Mouse (Mus musculus) MEL (cell line): ENCODE data around the gene Crlf2. TPM values are rescaled to one million over a fixed set of nuclear protein-coding genes. Genes with fewer than 3 reads are reported as not detected.

Experiments used
- DNase-seq: peaks from one replicate; pipeline ENCODE4 v3.0.0; 2011; ENCODE audit warnings: low read depth, low spot score
- H3K27ac ChIP-seq: 2 replicates; pipeline ENCODE4 v1.5.1; 2012; ENCODE audit warnings: low read depth, mild to moderate bottlenecking, control low read depth, low read length, moderate library complexity; ENCODE audit not compliant: control insufficient read depth
- H3K27me3 ChIP-seq, 2 experiments: fragments of 150-350 bp in 1 of 2; sonication (generic) in 1 of 2; 2 replicates each; pipeline ENCODE4 v1.6.1; 2012; ENCODE audit warnings: low read length in 2 of 2, mild to moderate bottlenecking in 2 of 2, improper control_type of control experiment in 1 of 2, moderate library complexity in 1 of 2; ENCODE audit not compliant: insufficient read depth in 2 of 2, control insufficient read depth in 1 of 2
- H3K36me3 ChIP-seq, 2 experiments: 2 replicates each; pipeline ENCODE4 v1.6.1; 2012 to 2014; ENCODE audit warnings: low read length in 2 of 2, improper control_type of control experiment in 1 of 2, inconsistent platforms in 1 of 2, mild to moderate bottlenecking in 1 of 2; ENCODE audit not compliant: insufficient read depth in 2 of 2, control insufficient read depth in 1 of 2
- H3K4me1 ChIP-seq, 2 experiments: fragments of 150-350 bp in 1 of 2; sonication (generic) in 1 of 2; 2 replicates each; pipeline ENCODE4 v1.6.1; 2012; ENCODE audit warnings: low read length in 2 of 2, improper control_type of control experiment in 1 of 2, mild to moderate bottlenecking in 1 of 2; ENCODE audit not compliant: insufficient read depth in 2 of 2, control insufficient read depth in 1 of 2
- H3K4me3 ChIP-seq, 2 experiments: fragments of 150-350 bp in 1 of 2; sonication (generic) in 1 of 2; 2 replicates each; pipeline ENCODE4 v1.5.1; 2012; ENCODE audit warnings: low read depth in 2 of 2, low read length in 2 of 2, mild to moderate bottlenecking in 2 of 2, moderate library complexity in 2 of 2, control low read depth in 1 of 2, improper control_type of control experiment in 1 of 2; ENCODE audit not compliant: control insufficient read depth in 1 of 2, insufficient read depth in 1 of 2
- H3K79me2 ChIP-seq: 2 replicates; pipeline ENCODE4 v1.6.1; 2012; ENCODE audit warnings: mild to moderate bottlenecking, low read length, moderate library complexity; ENCODE audit not compliant: control insufficient read depth, poor library complexity, insufficient read depth
- H3K9ac ChIP-seq: 2 replicates; pipeline ENCODE4 v1.6.1; 2012; ENCODE audit warnings: low read depth, mild to moderate bottlenecking, control low read depth, low read length, moderate library complexity; ENCODE audit not compliant: control insufficient read depth, poor library complexity, severe bottlenecking
- H3K9me3 ChIP-seq: fragments of 150-350 bp; sonication (generic); replicated peaks from 2 replicates; pipeline ENCODE4 v1.6.1; 2012; ENCODE audit warnings: mild to moderate bottlenecking, low read length, improper control_type of control experiment, moderate library complexity; ENCODE audit not compliant: insufficient read depth
- CHD1 ChIP-seq: IDR thresholded peaks from 2 replicates; pipeline ENCODE4 v1.6.1; 2012; ENCODE audit warnings: low read depth, mild to moderate bottlenecking, inconsistent platforms, low read length, improper control_type of control experiment
- CHD2 ChIP-seq: IDR thresholded peaks from 2 replicates; pipeline ENCODE4 v1.6.1; 2011; ENCODE audit warnings: low read length, improper control_type of control experiment
- CTCF ChIP-seq, 3 experiments: IDR thresholded peaks in 2 of 3; conservative IDR thresholded peaks in 1 of 3; 2 replicates each; pipeline ENCODE4 v1.5.1; 2011 to 2012; ENCODE audit warnings: low read length in 3 of 3, low read depth in 2 of 3, mild to moderate bottlenecking in 2 of 3, improper control_type of control experiment in 1 of 3, inconsistent platforms in 1 of 3, mixed read lengths in 1 of 3, moderate library complexity in 1 of 3; ENCODE audit not compliant: control insufficient read depth in 1 of 3, insufficient read depth in 1 of 3, poor library complexity in 1 of 3, severe bottlenecking in 1 of 3
- ELF1 ChIP-seq: IDR thresholded peaks from 2 replicates; pipeline ENCODE4 v1.6.1; 2014; ENCODE audit warnings: low read depth, mild to moderate bottlenecking, inconsistent platforms, low read length, improper control_type of control experiment, moderate library complexity
- EP300 ChIP-seq, 2 experiments: IDR thresholded peaks; 2 replicates each; pipeline ENCODE4 v1.6.1; 2011; ENCODE audit warnings: improper control_type of control experiment in 2 of 2, low read length in 2 of 2, low read depth in 1 of 2, mild to moderate bottlenecking in 1 of 2
- GABPA ChIP-seq: IDR thresholded peaks from 2 replicates; pipeline ENCODE4 v1.6.1; 2012; ENCODE audit warnings: low read depth, mild to moderate bottlenecking, inconsistent platforms, low read length, improper control_type of control experiment, moderate library complexity
- GATA1 ChIP-seq: IDR thresholded peaks from 2 replicates; pipeline ENCODE4 v1.6.1; 2011; ENCODE audit warnings: low read depth, low read length, improper control_type of control experiment
- JUND ChIP-seq: IDR thresholded peaks from 2 replicates; pipeline ENCODE4 v1.6.1; 2011; ENCODE audit warnings: low read depth, mild to moderate bottlenecking, improper control_type of control experiment, low read length
- KAT2A ChIP-seq: conservative IDR thresholded peaks from 2 replicates; pipeline ENCODE4 v1.6.1; 2012; ENCODE audit warnings: low read depth, low read length, improper control_type of control experiment, inconsistent platforms
- MAX ChIP-seq: IDR thresholded peaks from 2 replicates; pipeline ENCODE4 v1.6.1; 2011; ENCODE audit warnings: low read length, improper control_type of control experiment
- MEF2A ChIP-seq: IDR thresholded peaks from 2 replicates; pipeline ENCODE4 v1.6.1; 2014; ENCODE audit warnings: low read depth, mild to moderate bottlenecking, inconsistent platforms, low read length, improper control_type of control experiment; ENCODE audit not compliant: poor library complexity, insufficient replicate concordance, severe bottlenecking; ENCODE audit errors: extremely low read depth
- MXI1 ChIP-seq: IDR thresholded peaks from 2 replicates; pipeline ENCODE4 v1.6.1; 2011; ENCODE audit warnings: mild to moderate bottlenecking, low read depth, low read length, improper control_type of control experiment
- MYB ChIP-seq: IDR thresholded peaks from 2 replicates; pipeline ENCODE4 v1.6.1; 2011; ENCODE audit warnings: mild to moderate bottlenecking, low read depth, low read length, improper control_type of control experiment
- MYC ChIP-seq: IDR thresholded peaks from 2 replicates; pipeline ENCODE4 v1.6.1; 2011; ENCODE audit warnings: low read depth, mild to moderate bottlenecking, low read length, improper control_type of control experiment, moderate library complexity
- NELFE ChIP-seq: IDR thresholded peaks from 2 replicates; pipeline ENCODE4 v1.6.1; 2011; ENCODE audit warnings: low read depth, low read length, improper control_type of control experiment
- NRF1 ChIP-seq: IDR thresholded peaks from 2 replicates; pipeline ENCODE4 v1.6.1; 2014; ENCODE audit warnings: low read depth, mild to moderate bottlenecking, inconsistent platforms, low read length, improper control_type of control experiment, moderate library complexity; ENCODE audit not compliant: poor library complexity, insufficient read depth, severe bottlenecking
- POLR2AphosphoS2 ChIP-seq: IDR thresholded peaks from 2 replicates; pipeline ENCODE4 v1.6.1; 2011; ENCODE audit warnings: low read length, improper control_type of control experiment
- RAD21 ChIP-seq: IDR thresholded peaks from 2 replicates; pipeline ENCODE4 v1.6.1; 2011; ENCODE audit warnings: mild to moderate bottlenecking, low read depth, low read length, improper control_type of control experiment
- RCOR1 ChIP-seq: IDR thresholded peaks from 2 replicates; pipeline ENCODE4 v1.6.1; 2012; ENCODE audit warnings: low read depth, mild to moderate bottlenecking, inconsistent platforms, low read length, improper control_type of control experiment
- SIN3A ChIP-seq: IDR thresholded peaks from 2 replicates; pipeline ENCODE4 v1.6.1; 2012; ENCODE audit warnings: low read length, improper control_type of control experiment, inconsistent platforms
- TAL1 ChIP-seq: IDR thresholded peaks from 2 replicates; pipeline ENCODE4 v1.6.1; 2012; ENCODE audit warnings: mild to moderate bottlenecking, inconsistent platforms, low read length, moderate library complexity, mixed read lengths
- TBP ChIP-seq: IDR thresholded peaks from 2 replicates; pipeline ENCODE4 v1.8.0; 2011; ENCODE audit warnings: low read depth, low read length, improper control_type of control experiment
- UBTF ChIP-seq: IDR thresholded peaks from 2 replicates; pipeline ENCODE4 v1.6.1; 2012; ENCODE audit warnings: low read depth, mild to moderate bottlenecking, inconsistent platforms, low read length, improper control_type of control experiment, moderate library complexity, borderline replicate concordance; ENCODE audit not compliant: insufficient read depth
- USF1 ChIP-seq: IDR thresholded peaks from 2 replicates; pipeline ENCODE4 v1.6.1; 2014; ENCODE audit warnings: low read depth, mild to moderate bottlenecking, inconsistent platforms, low read length, improper control_type of control experiment, moderate library complexity
- USF2 ChIP-seq, 2 experiments: IDR thresholded peaks; 2 replicates each; pipeline ENCODE4 v1.6.1; 2011 to 2012; ENCODE audit warnings: improper control_type of control experiment in 2 of 2, low read length in 2 of 2, borderline replicate concordance in 1 of 2, inconsistent platforms in 1 of 2, low read depth in 1 of 2, mild to moderate bottlenecking in 1 of 2; ENCODE audit not compliant: insufficient read depth in 1 of 2
- ZC3H11A ChIP-seq: IDR thresholded peaks from 2 replicates; pipeline ENCODE4 v1.6.1; 2012; ENCODE audit warnings: low read depth, mild to moderate bottlenecking, inconsistent platforms, low read length, improper control_type of control experiment
- ZKSCAN1 ChIP-seq: IDR thresholded peaks from 2 replicates; pipeline ENCODE4 v1.6.1; 2012; ENCODE audit warnings: low read depth, mild to moderate bottlenecking, inconsistent platforms, low read length, improper control_type of control experiment, moderate library complexity
- ZMIZ1 ChIP-seq: IDR thresholded peaks from 2 replicates; pipeline ENCODE4 v1.6.1; 2012; ENCODE audit warnings: low read depth, mild to moderate bottlenecking, inconsistent platforms, low read length, improper control_type of control experiment, moderate library complexity
- ZNF384 ChIP-seq: IDR thresholded peaks from 2 replicates; pipeline ENCODE4 v1.6.1; 2012; ENCODE audit warnings: low read depth, mild to moderate bottlenecking, inconsistent platforms, low read length, improper control_type of control experiment
- polyA plus RNA-seq, 2 experiments: library from polyadenylated mRNA; stranded (reverse) in 1 of 2; unstranded in 1 of 2; fragments of >175 nt in 1 of 2; fragments of >200 nt in 1 of 2; gene quantifications; 2 replicates each; pipeline versions ENCODE4 v1.2.1 to v1.2.4; 2012; ENCODE audit warnings: low replicate concordance in 2 of 2, low read depth in 1 of 2; ENCODE audit not compliant: insufficient read length in 2 of 2, insufficient read depth in 1 of 2, missing spikeins in 1 of 2
- total RNA-seq: library from RNA; depleted of rRNA; stranded (reverse); fragments of 300-350 nt; gene quantifications from 2 replicates; pipeline ENCODE4 v1.2.3, GENCODE M21; 2012

Crlf2 gene
- total and polyA plus RNA-seq, 3 experiments = 11.1 to 14.1 TPM; not detected in 1

DNA sequence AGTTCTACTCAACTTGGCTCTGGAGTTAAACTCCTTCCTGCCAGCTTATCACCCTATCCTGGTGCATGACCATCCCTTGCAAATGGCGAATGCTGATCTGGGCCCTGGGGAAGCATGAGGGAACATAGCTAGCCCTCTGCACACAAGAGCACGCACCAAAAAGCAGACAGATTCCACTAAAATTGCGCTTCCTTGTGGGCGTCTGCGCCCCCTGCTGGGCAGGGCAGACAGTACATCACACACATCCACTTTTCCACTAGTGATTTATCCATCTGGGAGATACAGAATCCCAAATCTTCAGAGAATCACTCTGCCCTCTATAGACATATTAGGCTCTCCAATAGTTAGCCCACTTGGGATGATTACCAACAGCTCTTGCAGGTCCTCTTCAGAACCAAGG, 37.9 kb upstream of the Crlf2 start (continued):
- no peak for TF ChIP-seq USF2 (IDR thresholded peaks at IDR 0.05; ENCODE audit: borderline replicate concordance in 1 of 2, insufficient read depth in 1 of 2, low read depth in 1 of 2, low read length in 2 of 2)
- no peak for TF ChIP-seq ZNF384
- no peak for TF ChIP-seq NELFE
- TF ChIP-seq TBP = no peak
- TF ChIP-seq ELF1 = no peak
- no peak for TF ChIP-seq GATA1
- no peak for TF ChIP-seq CHD1
- peak; percentile 63 for TF ChIP-seq ZC3H11A
- TF ChIP-seq RAD21 = peak; percentile 62
- TF ChIP-seq RCOR1 = no peak

DNA sequence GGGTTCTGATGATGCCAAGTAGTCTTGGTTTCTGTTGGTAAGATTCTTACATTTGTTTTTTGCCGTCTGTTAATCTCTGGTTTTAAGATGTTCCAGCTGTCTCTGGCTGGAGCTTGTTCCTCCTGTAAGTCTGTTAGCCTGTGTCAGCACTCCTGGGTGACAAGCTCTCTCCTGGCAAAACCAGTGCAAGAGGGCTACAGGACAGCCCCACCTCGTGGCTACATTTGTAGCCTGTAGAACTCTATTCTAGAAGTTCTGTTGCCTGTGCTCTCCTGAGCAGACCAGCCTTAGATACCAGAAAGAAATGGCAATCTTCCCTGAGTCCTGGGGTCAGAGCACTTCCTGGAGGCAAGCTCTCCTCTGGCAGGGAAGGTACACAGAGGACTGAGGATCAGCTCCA, 4.0 kb upstream of the Crlf2 start:
- Histone ChIP-seq H3K9ac (no peak overlapping the region), H3K79me2 (peaks cover 2% of the 10 kb centered on the region; the same call in 1 of the 2 replicates), H3K4me1 (no peaks in the 10 kb centered on the region), H3K4me3 (no peak overlapping the region), H3K36me3 (no peaks in the 10 kb centered on the region), H3K27me3 (no peaks in the 10 kb centered on the region), H3K9me3 (no peaks in the 10 kb centered on the region), H3K27ac (no peak overlapping the region)
- no peak for DNase-seq
- TF ChIP-seq KAT2A (no peak), CTCF (IDR thresholded peaks at IDR 0.05 in 2 of 3, conservative IDR thresholded peaks at IDR 0.05 in 1 of 3; ENCODE audit: control insufficient read depth in 1 of 3, insufficient read depth in 1 of 3, low read depth in 2 of 3, low read length in 3 of 3, poor library complexity in 1 of 3, severe bottlenecking in 1 of 3) (peak in 1 of 3 experiments; percentile 26; a peak in 2 of 6 replicates), JUND (no peak), UBTF (no peak), MYC (no peak), RCOR1 (no peak), GATA1 (no peak), SIN3A (no peak)

DNA sequence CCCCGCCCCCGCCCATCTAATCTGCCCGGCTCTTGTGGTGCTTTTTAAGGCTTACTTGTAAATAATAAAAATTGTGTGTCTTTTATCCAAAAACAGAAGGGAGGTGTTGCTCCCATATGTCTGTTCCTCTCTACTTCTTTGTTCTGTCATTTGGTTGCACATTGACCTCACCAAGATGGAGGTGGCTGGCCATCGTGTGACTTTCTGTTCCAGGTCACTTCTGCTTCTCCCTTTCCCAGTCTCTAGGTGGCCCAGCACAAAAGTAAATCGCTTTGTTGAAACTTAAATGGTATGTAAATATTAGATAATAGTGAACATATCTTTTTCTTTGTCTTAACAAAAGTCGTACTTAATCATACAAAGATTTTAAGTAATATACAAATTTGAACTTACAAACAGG, 398 bp upstream of the Crlf2 start:
- Histone ChIP-seq H3K36me3 (no peaks in the 10 kb centered on the region), H3K9ac (peak overlapping the region; percentile 61), H3K27me3 (no peaks in the 10 kb centered on the region), H3K4me3 (peak overlapping the region; percentile 61 to 67), H3K79me2 (peaks cover 2% of the 10 kb centered on the region; the same call in 1 of the 2 replicates), H3K4me1 (no peaks in the 10 kb centered on the region), H3K9me3 (no peaks in the 10 kb centered on the region), H3K27ac (peak overlapping the region; percentile 81)
- peak; percentile 79 for DNase-seq
- TF ChIP-seq MEF2A (no peak), ZMIZ1 (no peak), CHD2 (no peak), MYC (no peak), UBTF (no peak), MYB (no peak), POLR2AphosphoS2 (no peak), RCOR1 (no peak), KAT2A (no peak), MAX (no peak), GABPA (no peak), RAD21 (no peak), MXI1 (no peak), ZKSCAN1 (no peak), NRF1 (no peak), EP300 (IDR thresholded peaks at IDR 0.05; ENCODE audit: low read depth in 1 of 2, low read length in 2 of 2) (no peak), TAL1 (no peak), USF1 (no peak)
